Mouse (Mus musculus) kidney, embryonic 16.5 days (tissue): ENCODE results near the gene Rad54l2. TPM values are rescaled to one million over a fixed set of nuclear protein-coding genes. Genes with fewer than 3 reads are reported as not detected.

Experiments used
- ATAC-seq: fragments of 200-750 bp; cut with Nextera tagmentation; 2 replicates; pipeline ENCODE4 v1.8.0; 2017; ENCODE audit warnings: moderate TSS enrichment; ENCODE audit not compliant: low FRiP score, low TSS enrichment
- H3K27ac ChIP-seq: fragments of 300-500 bp; sonication (generic); 2 replicates; pipeline ENCODE4 v1.5.1; 2014; ENCODE audit warnings: low read length
- H3K27me3 ChIP-seq: fragments of 300-500 bp; sonication (generic); 2 replicates; pipeline ENCODE4 v1.6.1; 2014; ENCODE audit warnings: low read length, control low read depth, mixed read lengths; ENCODE audit not compliant: insufficient read depth
- H3K36me3 ChIP-seq: fragments of 300-500 bp; sonication (generic); 2 replicates; pipeline ENCODE4 v1.6.1; 2014; ENCODE audit warnings: low read length, control low read depth, mixed read lengths; ENCODE audit not compliant: insufficient read depth
- H3K4me1 ChIP-seq: fragments of 300-500 bp; sonication (generic); 2 replicates; pipeline ENCODE4 v1.6.1; 2014; ENCODE audit warnings: low read length, control low read depth, mixed read lengths; ENCODE audit not compliant: insufficient read depth
- H3K4me2 ChIP-seq: fragments of 300-500 bp; sonication (generic); replicated peaks from 2 replicates; pipeline ENCODE4 v1.6.1; 2014; ENCODE audit warnings: low read depth, low read length
- H3K4me3 ChIP-seq: fragments of 300-500 bp; sonication (generic); 2 replicates; pipeline ENCODE4 v1.5.1; 2014; ENCODE audit warnings: mild to moderate bottlenecking, low read length
- H3K9ac ChIP-seq: fragments of 300-500 bp; sonication (generic); replicated peaks from 2 replicates; pipeline ENCODE4 v1.6.1; 2014; ENCODE audit warnings: low read length
- H3K9me3 ChIP-seq: fragments of 300-500 bp; sonication (generic); 2 replicates; pipeline ENCODE4 v1.6.1; 2016; ENCODE audit warnings: low read length, control low read depth
- WGBS: fragments of 180-500 bp; shearing (Covaris S2); extraction: QIAGEN DNeasy Blood & Tissue Kit; methylation state at CpG from one replicate; pipeline ENCODE4 v1.1.7; 2014; 5-methylcytosine and 5-hydroxymethylcytosine counted together
- polyA plus RNA-seq: library from polyadenylated mRNA; unstranded; fragments of >200 nt; fragmentation: Nextera tagmentation; extraction: Ambion mirVana; gene quantifications from 2 replicates; pipeline ENCODE4 v1.2.1, GENCODE M21; 2015

Rad54l2 gene
- polyA plus RNA-seq, 1 experiment from 2014 or later: 6.7 TPM

GRCm38 (mm10) chr9:106756421-106756820 lies 32.6 kb downstream of the Rad54l2 start:
- Histone ChIP-seq H3K4me3 (no peak overlapping the region), H3K9ac (no peak overlapping the region), H3K27ac (no peak overlapping the region), H3K27me3 (no peaks in the 10 kb centered on the region), H3K9me3 (no peaks in the 10 kb centered on the region), H3K36me3 (peaks cover 7% of the 10 kb centered on the region; the same call in 1 of the 2 replicates), H3K4me2 (no peak overlapping the region), H3K4me1 (no peaks in the 10 kb centered on the region)
- WGBS: 92% methylated on average over 9 of the region's 9 CpGs
- ATAC-seq: no peak

- no peak for ATAC-seq
- Histone ChIP-seq H3K36me3 (peaks cover 7% of the 10 kb centered on the region; the same call in 1 of the 2 replicates), H3K9ac (no peak overlapping the region), H3K4me2 (no peak overlapping the region), H3K4me3 (no peak overlapping the region), H3K9me3 (no peaks in the 10 kb centered on the region), H3K27ac (no peak overlapping the region), H3K4me1 (no peaks in the 10 kb centered on the region), H3K27me3 (no peaks in the 10 kb centered on the region)
- WGBS: 89% methylated on average over 4 of the region's 4 CpGs
Measured at GRCm38 (mm10) chr9:106755776-106756175, 33.2 kb downstream of the Rad54l2 start.

DNA sequence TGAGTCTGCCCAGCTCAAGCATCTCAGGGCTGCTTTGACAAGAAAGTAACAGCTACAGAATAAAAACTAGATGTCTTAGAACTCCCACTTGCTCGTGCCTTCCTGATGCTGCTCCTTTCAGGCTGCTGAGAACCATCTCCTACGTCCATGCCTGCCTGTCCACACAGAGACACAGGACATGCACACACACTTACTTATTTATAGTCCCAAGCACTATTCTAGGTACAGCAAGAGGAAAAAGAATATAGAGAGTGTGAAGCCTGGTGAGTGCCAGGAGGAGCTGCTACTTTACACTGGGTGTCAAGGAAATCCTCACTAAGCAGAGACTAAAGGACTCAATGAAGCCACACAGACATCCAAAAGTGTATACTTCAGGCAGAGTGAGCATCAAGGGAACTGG lies 34.7 kb downstream of the Rad54l2 start:
- Histone ChIP-seq H3K27me3 (no peaks in the 10 kb centered on the region), H3K27ac (no peak overlapping the region), H3K9ac (no peak overlapping the region), H3K4me1 (no peaks in the 10 kb centered on the region), H3K36me3 (peaks cover 7% of the 10 kb centered on the region; the same call in 1 of the 2 replicates), H3K9me3 (no peaks in the 10 kb centered on the region), H3K4me3 (no peak overlapping the region), H3K4me2 (no peak overlapping the region)
- no peak for ATAC-seq
- whole genome bisulfite sequencing: 83% methylated on average over 2 of the region's 2 CpGs

DNA sequence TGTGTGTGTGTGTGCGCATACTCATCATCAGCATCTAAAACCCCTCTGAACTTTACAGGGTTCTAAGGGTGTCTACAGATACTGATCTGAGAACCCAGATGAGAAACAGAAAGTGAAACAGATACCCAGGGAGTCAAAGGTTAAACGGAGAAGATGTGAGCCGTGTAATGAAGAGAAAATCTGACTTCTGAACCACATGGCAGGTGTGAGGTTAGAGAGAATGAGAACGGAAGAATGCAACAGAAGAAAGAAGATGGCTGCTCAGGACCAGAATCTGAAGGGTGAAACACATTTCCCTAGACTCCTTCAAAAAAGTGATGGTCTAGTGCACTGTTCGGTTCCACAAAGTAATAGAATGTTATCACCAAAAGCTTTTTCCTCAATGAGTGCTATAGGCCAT lies 36.9 kb downstream of the Rad54l2 start:
- 67% methylated on average over 5 of the region's 5 CpGs for WGBS
- Histone ChIP-seq H3K9me3 (no peaks in the 10 kb centered on the region), H3K4me3 (no peak overlapping the region), H3K4me1 (no peaks in the 10 kb centered on the region), H3K27ac (no peak overlapping the region), H3K9ac (no peak overlapping the region), H3K36me3 (peaks cover 7% of the 10 kb centered on the region; the same call in 1 of the 2 replicates), H3K27me3 (no peaks in the 10 kb centered on the region), H3K4me2 (no peak overlapping the region)
- ATAC-seq: no peak

GRCm38 (mm10) chr9:106739962-106740361 lies 49.0 kb downstream of the Rad54l2 start:
- 63% methylated on average over 1 of the region's 1 CpGs for WGBS
- H3K27ac ChIP-seq: no peak overlapping the region
- H3K4me3 ChIP-seq: no peak overlapping the region
- H3K9me3 ChIP-seq: no peaks in the 10 kb centered on the region
- H3K4me1 ChIP-seq: no peaks in the 10 kb centered on the region
- H3K36me3 ChIP-seq: no peaks in the 10 kb centered on the region
- no peak overlapping the region for H3K9ac ChIP-seq
- ATAC-seq: no peak
- H3K4me2 ChIP-seq: no peak overlapping the region
- H3K27me3 ChIP-seq: no peaks in the 10 kb centered on the region

DNA sequence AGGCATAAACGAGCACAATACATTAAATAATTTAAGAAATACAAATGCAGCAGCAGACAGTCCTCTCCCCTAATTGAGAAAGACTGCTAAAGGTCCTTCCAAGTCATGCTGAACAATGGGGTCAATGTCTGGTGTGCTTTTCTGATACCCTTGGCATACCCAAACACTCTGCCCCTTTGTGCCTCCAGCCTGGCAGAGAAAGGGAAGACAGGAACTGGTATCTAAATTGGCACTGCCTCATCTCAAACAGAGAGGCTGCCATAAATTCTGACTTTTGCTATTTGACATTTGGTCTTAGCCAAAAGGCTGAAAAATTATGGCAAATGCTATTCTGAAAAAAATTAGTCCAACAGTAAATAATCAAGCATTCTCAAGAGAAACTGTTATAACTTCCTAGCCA lies 49.9 kb downstream of the Rad54l2 start:
- H3K9ac ChIP-seq: no peak overlapping the region
- H3K27ac ChIP-seq: no peak overlapping the region
- H3K4me1 ChIP-seq: no peaks in the 10 kb centered on the region
- 94% methylated on average over 1 of the region's 1 CpGs for WGBS
- ATAC-seq: no peak
- H3K27me3 ChIP-seq: no peaks in the 10 kb centered on the region
- H3K36me3 ChIP-seq: no peaks in the 10 kb centered on the region
- H3K9me3 ChIP-seq: no peaks in the 10 kb centered on the region
- no peak overlapping the region for H3K4me2 ChIP-seq
- H3K4me3 ChIP-seq: no peak overlapping the region

GRCm38 (mm10) chr9:106738199-106738985 lies 50.6 kb downstream of the Rad54l2 start:
- no peak overlapping the region for H3K9ac ChIP-seq
- H3K4me3 ChIP-seq: no peak overlapping the region
- H3K27ac ChIP-seq: no peak overlapping the region
- H3K4me2 ChIP-seq: no peak overlapping the region
- no peaks in the 10 kb centered on the region for H3K4me1 ChIP-seq
- H3K27me3 ChIP-seq: no peaks in the 10 kb centered on the region
- no peaks in the 10 kb centered on the region for H3K9me3 ChIP-seq
- WGBS: 96% methylated on average over 2 of the region's 2 CpGs
- ATAC-seq: no peak
- no peaks in the 10 kb centered on the region for H3K36me3 ChIP-seq

- no peaks in the 10 kb centered on the region for H3K36me3 ChIP-seq
- no peak for ATAC-seq
- 76% methylated on average over 2 of the region's 2 CpGs for WGBS
- H3K27ac ChIP-seq: no peak overlapping the region
- H3K4me2 ChIP-seq: no peak overlapping the region
- H3K9me3 ChIP-seq: no peaks in the 10 kb centered on the region
- H3K4me1 ChIP-seq: no peaks in the 10 kb centered on the region
- H3K9ac ChIP-seq: no peak overlapping the region
- H3K4me3 ChIP-seq: no peak overlapping the region
- no peaks in the 10 kb centered on the region for H3K27me3 ChIP-seq
Measured at GRCm38 (mm10) chr9:106733690-106734089, 55.3 kb downstream of the Rad54l2 start.

GRCm38 (mm10) chr9:106729416-106729815 lies 59.6 kb downstream of the Rad54l2 start:
- no peak overlapping the region for H3K9ac ChIP-seq
- no peak overlapping the region for H3K4me3 ChIP-seq
- H3K9me3 ChIP-seq: no peaks in the 10 kb centered on the region
- H3K36me3 ChIP-seq: no peaks in the 10 kb centered on the region
- 88% methylated on average over 2 of the region's 2 CpGs for WGBS
- no peaks in the 10 kb centered on the region for H3K27me3 ChIP-seq
- no peak overlapping the region for H3K27ac ChIP-seq
- H3K4me1 ChIP-seq: no peaks in the 10 kb centered on the region
- ATAC-seq: no peak
- no peak overlapping the region for H3K4me2 ChIP-seq

GRCm38 (mm10) chr9:106726891-106727290 lies 62.1 kb downstream of the Rad54l2 start:
- H3K4me1 ChIP-seq: no peaks in the 10 kb centered on the region
- H3K9me3 ChIP-seq: no peaks in the 10 kb centered on the region
- no peak for ATAC-seq
- H3K36me3 ChIP-seq: peaks cover 4% of the 10 kb centered on the region; the same call in 1 of the 2 replicates
- no peak overlapping the region for H3K9ac ChIP-seq
- H3K27me3 ChIP-seq: no peaks in the 10 kb centered on the region
- no peak overlapping the region for H3K27ac ChIP-seq
- WGBS: 68% methylated on average over 1 of the region's 1 CpGs
- H3K4me3 ChIP-seq: no peak overlapping the region
- H3K4me2 ChIP-seq: no peak overlapping the region
